Mouse (Mus musculus) spleen, embryonic (tissue): ENCODE results near the gene Lancl1.

ENCODE experiments used
- CTCF ChIA-PET: fragments of 350-600 bp; sonication (Branson Sonifier 250); formaldehyde crosslinking; loops from one replicate; lab custom pipeline; 2022; lab: Charles Lee

Gene Lancl1

DNA sequence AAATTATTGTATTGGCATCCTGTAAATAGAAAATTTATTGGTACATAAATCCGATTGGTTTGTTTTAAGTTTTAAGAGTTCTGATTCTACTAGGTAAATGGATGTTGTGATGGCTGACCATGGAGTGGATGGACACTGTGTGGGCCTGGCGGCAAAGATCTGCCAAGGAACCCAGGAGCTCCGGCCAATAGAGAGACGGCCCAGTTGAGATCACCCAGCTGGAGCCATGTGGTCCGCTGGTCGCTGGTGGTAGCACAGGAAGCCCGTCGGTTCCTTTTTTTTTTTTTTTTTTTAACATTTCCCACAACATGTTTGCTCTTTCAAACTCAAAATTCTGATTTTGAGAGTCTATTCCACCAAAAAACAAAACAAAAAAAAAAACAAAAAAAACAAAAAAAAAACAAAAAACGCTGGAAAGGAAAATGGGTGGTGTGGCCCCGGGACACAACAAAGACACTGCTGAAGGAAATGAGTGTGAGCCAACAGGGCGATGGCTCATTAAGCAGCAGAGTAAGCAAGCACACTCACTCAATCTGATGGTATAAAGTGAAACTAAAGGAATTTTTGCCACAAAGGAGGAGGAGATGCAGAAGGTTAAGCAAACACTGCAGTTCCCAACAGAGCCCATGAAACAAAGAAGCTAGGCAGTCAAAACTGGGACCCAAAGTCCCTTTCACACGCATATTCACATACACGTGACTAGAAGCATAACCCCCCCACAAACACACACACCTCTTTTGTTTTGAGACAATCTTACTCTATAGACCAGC is 21.4 kb downstream of the Lancl1 start:
- CTCF ChIA-PET = no interaction called here

GRCm38 (mm10) chr1:67014205-67014604 is 24.5 kb downstream of the Lancl1 start:
- CTCF ChIA-PET = interaction anchor here (0.8 kb wide), 1 partner anchor 17 kb away, joined by 3 read pairs; no protein-coding TSS in a partner anchor

DNA sequence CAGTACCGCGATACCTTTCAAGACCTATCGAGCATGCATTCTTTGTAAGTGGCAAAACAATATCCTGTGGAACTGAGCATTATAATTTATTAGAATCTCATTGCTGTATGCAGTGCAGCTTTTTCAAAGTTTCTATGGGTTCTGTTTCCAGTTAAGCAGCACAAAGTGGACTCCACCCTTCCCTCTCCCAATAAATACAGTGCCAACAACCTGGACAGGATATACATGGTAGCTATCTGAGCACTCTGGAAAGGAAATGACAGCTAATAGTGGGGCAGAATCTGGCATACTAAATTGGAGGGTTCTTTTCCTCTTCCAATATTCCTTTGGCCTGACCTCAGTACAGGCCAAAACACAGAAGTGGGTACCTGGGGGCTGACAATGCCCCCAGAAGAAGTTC is 28.2 kb downstream of the Lancl1 start:
- CTCF ChIA-PET = no interaction called here

- CTCF ChIA-PET = no interaction called here
Measured at GRCm38 (mm10) chr1:67003699-67004098, 35.0 kb downstream of the Lancl1 start.

DNA sequence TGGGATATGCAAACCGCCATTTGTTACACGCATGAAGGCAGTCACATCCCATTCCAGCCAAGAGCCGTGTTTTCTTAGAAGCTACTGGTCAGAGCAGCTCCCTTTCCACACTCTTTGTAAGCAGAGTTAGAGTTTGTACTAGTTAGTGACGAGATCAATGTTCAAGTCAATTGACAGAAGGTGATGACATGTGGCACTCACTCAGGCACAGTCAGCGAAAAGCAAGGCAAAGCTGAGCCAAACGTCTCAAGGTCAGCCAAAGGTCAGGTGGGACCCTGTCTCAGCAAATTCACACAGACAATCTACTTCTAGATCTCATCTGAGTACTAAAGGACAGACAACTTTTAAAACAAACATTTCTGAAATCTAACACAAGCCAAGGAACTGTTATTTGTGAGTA is 36.4 kb downstream of the Lancl1 start:
- CTCF ChIA-PET = no interaction called here

DNA sequence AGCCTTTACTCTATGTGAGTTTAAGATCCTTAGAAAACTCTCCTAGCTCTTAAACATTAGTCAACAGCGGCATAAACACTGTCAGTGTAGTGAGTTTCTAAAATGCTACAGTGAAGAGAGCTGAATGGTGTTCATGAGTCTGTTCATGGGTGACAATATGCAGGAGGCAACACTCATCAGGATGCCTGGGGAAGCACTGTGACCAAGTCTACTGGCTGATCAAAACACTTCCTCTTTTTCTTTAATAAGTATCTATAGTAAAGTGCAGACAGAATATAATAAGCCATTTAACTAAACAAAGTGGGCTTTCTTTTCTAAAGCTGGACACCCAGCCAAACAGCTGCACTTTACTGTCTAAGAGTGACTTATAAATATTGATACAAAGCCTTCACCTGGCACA is 37.3 kb downstream of the Lancl1 start:
- CTCF ChIA-PET = no interaction called here

DNA sequence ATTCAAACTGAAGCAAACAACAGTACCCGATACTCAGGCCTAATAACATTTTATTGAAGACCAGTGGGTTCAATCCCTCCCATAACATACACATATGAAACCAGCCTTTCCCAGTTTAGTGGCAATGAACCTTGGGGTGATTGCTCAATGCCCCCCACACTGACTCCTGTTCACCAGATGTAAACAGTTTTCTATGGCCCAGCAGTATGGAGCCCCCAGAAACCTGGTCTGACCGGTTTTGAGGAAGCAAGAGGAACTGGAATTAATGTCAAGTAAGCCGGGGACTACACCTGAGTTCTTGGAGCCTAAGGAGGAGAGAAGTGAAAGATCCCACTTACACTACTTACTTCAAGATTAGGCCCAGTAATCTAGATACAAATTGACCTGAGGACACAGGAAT is 38.2 kb downstream of the Lancl1 start:
- CTCF ChIA-PET = no interaction called here

DNA sequence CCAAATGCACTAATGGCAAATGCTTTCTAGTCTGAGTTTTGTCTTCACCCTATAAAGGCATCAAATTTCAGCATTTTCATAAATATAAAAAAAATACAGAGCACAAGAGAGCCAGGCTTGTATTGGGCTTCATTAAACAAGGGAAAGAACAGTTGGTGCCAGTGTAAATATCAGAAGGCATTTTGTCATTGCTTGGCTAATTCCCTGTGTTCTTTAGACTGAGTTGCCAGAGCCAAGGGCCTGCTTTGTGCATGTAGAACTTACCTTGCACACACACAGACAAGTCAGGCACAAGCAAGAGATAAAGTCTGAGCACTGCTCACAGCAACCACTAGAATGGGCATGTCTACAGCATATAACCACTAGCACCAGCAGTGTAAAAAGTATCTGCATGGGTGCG is 40.1 kb downstream of the Lancl1 start:
- CTCF ChIA-PET = no interaction called here

DNA sequence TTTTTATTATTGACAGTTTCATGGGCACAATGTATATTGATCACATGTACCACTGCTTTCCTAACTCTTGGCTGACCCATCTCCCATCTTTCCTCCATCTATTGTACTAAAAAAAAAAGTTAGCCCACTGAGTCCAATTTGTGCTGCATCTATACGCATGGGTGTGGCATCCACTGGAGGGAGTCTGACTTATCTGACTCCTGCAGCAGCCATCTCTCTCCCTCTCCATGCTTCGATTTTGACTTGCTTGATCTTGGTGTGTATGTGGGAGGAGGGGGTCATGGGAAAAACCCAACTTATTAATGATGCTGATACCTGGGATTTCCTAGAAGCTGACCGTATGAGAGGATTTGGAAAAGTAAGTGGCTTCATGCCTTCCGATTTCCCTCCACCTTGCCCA is 40.5 kb downstream of the Lancl1 start:
- CTCF ChIA-PET = no interaction called here

- CTCF ChIA-PET = no interaction called here
Measured at GRCm38 (mm10) chr1:66996819-66997218, 41.9 kb downstream of the Lancl1 start.

GRCm38 (mm10) chr1:66992764-66993163 is 45.9 kb downstream of the Lancl1 start:
- CTCF ChIA-PET = interaction anchor here (0.5 to 0.6 kb wide), 2 partner anchors 522 to 1682 kb away, joined by 3 read pairs; no protein-coding TSS in a partner anchor

DNA sequence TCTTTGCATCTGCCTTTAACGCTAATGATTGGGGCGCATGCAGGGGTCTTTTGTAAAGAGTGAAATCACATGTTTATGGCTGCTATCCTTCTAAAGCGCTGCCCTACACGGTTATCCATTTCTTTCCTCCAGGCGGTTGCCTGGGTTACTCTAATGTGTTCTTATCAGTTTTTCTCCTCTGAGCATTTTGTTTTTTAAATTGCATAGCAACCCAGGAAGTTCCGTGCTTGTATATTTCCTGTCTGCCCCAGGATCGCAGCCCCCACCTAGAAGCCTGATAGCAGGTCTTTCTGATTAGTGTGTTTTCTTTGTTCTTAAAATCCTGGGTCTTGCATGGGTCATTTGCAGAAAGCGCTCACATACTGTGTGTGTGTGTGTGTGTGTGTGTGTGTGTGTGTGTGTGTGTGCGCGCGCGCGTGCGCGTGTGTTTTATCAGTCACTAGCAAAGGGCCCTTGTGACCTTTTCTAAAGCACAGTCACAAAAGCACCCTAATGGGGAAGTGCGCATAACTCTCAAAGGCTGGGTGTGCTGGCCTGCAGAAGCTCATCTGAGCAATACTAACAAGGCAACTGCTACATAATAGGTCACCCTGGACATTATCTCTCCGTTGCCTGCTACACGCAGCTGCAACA is 51.0 kb downstream of the Lancl1 start:
- CTCF ChIA-PET = no interaction called here

DNA sequence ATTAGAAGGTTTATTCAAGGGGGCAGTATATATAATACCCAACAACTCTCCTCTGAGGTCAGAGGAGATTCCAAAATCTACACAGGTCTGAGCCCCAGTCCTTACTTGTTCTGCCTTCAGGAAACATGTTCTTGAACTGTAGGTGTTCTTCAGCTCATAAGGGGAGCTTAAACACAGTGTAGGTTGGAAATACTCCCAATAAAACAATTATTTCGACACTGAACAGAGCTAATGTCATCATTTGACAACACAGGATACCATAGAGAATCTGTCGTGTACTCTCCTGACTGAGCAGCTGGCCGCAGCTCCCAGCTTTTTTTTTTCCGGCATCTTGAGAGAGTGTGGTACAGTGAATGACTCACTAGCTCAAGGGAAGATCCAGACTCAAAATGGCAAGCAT is 52.8 kb downstream of the Lancl1 start:
- CTCF ChIA-PET = no interaction called here

DNA sequence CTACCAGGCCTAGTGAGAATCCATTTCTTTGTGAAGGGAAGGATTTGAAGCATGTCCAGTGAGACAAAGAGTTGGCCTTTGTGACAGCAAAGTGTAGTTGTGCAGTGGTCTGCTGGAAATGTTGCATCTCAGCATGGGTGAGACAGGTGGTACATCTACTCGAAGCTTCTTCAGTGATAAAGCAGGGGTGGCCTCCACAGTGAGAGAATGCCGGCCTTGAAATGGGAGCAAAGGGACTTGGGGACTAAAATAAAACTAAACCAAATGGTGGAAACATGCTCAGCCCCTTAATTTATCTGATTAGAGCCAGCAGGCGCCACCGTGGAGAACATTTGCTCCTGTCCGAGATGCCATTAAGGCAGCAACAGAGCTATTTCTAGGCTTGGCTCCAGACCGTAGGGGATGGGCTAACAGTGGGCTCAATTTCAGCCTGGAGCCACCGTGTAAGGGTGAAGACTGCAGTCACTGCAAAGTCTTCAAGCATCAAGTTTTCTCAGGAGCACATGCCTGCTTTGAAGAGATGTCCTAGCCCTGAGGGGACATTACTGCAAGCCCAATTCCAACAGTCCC is 53.5 kb downstream of the Lancl1 start:
- CTCF ChIA-PET = no interaction called here

DNA sequence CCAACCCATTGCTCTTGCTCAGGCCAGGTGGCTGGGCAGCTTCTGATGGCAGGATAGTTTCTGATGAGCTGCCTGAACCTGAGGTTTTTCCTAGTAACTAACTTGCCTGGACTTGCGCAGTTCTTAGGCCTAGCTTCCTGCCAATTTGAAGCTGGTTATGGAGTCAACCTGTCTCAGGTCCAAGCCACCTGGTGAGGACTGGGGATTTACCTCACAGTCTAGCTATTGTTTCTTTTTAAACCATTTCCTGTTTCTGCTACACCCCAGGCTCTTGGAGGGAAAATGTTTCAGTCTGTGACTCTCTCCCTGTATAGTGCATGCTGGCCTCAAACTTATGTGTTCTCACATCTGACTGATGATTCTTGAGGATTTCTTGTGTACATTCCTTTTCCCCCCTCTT is 58.5 kb downstream of the Lancl1 start:
- CTCF ChIA-PET = interaction anchor here (0.7 kb wide), 1 partner anchor 39 kb away, joined by 12 read pairs; no protein-coding TSS in a partner anchor

DNA sequence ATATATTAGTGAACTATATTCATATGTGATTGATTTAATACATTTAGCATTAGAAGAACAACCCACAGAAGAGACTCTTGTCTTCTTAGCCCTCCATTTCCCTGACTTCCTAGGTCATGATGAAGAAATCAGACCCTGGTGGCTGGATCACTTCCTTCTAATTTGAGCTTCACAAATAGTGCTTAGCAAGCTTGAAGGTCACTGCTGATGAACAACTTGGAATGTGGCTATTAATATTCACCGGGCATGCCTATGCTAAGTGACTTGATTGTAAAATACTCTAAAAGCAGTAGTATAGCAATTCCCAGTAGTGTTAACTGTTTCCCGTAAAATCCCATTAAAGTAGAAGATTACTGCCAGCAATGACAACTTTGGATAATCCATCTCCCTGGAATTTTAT is 63.2 kb downstream of the Lancl1 start:
- CTCF ChIA-PET = no interaction called here

GRCm38 (mm10) chr1:66964857-66965256 is 73.8 kb downstream of the Lancl1 start:
- CTCF ChIA-PET = no interaction called here

- CTCF ChIA-PET = no interaction called here
Measured at GRCm38 (mm10) chr1:66960536-66961243, 78.0 kb downstream of the Lancl1 start.

- CTCF ChIA-PET = no interaction called here
Measured at GRCm38 (mm10) chr1:66957361-66957760, 81.3 kb downstream of the Lancl1 start.

DNA sequence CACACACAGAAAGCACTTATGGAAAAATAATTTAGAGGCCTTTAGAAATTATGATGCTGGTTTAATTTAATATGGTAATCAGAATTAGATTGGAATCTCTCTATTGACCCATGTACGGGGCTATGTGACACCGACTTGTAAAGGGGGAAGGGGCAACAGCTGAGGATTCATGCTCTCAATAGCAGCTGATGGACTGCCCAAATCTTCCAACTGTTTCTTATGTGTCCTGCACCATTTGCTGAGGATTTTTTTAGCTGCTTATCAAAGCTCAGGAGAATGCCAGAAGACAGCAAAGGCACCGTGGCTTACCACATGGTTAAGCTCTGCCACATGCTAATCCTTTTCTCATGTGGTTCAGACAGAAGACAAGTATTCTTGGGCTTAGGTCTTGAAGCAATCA is 87.6 kb downstream of the Lancl1 start:
- CTCF ChIA-PET = no interaction called here
